Mouse (Mus musculus): Measurements from ENCODE around the gene Cwc22.

DNA sequence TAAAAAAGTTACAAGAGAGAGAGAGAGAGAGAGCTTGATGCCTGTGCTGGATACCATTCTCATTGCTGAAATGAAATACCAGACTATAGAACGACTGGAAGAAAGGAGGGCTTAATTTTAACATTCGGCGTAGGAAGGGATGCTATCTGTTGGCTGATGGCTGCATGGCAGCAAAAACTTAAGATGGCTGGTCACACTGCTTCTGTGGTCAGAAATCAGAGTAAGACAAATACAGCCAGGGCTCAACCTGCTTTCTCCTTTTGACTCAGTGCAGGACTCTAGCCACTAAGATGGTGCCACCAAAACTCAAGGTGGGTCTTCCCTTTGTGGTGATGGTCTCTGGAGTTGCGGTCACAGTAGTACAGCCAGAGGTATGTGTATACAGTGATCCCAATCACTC, 70.7 kb downstream of the Cwc22 start:
- TF ChIP-seq EP300 (IDR thresholded peaks at IDR 0.05; ENCODE audit: low read depth), result no peak
- no peak for TF ChIP-seq CTCF (IDR thresholded peaks at IDR 0.05; ENCODE audit: low read depth)
